Mouse (Mus musculus) cerebellum, adult (tissue): ENCODE results near the gene Vtcn1.

ENCODE experiments used
- ATAC-seq: cut with Nextera tagmentation; 2 replicates; pipeline ENCODE4 v1.9.2; 2017; ENCODE audit warnings: mild to moderate bottlenecking, moderate library complexity, mixed read lengths; ENCODE audit not compliant: insufficient number of reproducible peaks, low FRiP score, low TSS enrichment

Vtcn1 gene

DNA sequence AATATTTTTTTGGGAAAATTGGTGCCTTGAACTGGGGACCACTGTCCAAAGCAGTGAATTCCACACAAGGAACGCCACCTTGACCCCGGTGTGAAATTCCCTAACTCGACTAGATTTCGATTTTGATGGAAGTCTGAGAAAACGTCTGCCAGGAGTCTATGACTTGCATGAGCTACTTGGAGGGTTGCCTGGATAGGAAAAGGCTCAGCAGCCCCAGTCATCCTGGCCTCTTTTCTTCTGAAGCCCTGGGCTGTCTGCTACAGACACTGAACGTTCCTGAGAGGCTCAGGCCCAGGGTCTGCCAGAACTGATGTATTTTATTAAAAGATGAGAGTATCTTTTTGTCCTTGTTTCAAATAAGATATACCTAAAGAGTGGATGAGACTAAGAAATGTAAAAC, 25.2 kb downstream of the Vtcn1 start:
- no peak for ATAC-seq

- no peak for ATAC-seq
Measured at GRCm38 (mm10) chr3:100856050-100856815, 31.0 kb downstream of the Vtcn1 start.

- no peak for ATAC-seq
Measured at GRCm38 (mm10) chr3:100857139-100857538, 31.9 kb downstream of the Vtcn1 start.

DNA sequence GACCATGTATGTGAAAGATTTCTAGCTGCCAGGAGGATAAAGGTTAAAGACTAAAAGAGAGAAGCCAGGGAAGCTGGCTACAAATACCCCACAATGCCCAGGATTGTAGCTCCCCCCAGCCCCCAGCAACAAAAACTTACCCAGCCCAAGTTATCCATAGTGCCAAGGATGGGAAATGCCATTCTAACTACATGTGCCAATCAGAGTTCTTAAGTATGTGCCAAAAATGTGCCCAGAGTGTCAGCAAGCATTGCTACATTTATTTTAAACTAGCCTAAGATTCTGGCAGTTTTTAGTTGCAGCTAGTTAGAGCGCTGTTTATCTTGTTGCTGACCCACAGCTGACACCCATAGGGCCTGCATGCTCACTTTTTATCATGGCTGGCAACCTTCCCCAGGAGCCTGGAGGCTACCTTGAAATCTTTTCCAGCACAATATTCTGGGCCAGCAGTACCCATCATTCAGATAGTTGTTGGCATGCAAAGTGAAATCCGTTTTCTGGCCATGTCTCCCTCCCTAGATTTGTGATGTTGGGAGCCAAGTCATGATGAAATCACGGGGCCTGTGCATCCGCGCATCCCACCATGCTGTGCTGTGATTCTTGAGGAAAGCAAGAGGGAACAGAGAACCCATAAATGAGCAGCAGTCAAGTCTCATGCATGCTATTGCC, 33.2 kb downstream of the Vtcn1 start:
- no peak for ATAC-seq

- no peak for ATAC-seq
Measured at GRCm38 (mm10) chr3:100861307-100862303, 36.3 kb downstream of the Vtcn1 start.

GRCm38 (mm10) chr3:100866946-100867345, 41.7 kb downstream of the Vtcn1 start:
- no peak for ATAC-seq

GRCm38 (mm10) chr3:100877057-100877456, 51.8 kb downstream of the Vtcn1 start:
- ATAC-seq: no peak

DNA sequence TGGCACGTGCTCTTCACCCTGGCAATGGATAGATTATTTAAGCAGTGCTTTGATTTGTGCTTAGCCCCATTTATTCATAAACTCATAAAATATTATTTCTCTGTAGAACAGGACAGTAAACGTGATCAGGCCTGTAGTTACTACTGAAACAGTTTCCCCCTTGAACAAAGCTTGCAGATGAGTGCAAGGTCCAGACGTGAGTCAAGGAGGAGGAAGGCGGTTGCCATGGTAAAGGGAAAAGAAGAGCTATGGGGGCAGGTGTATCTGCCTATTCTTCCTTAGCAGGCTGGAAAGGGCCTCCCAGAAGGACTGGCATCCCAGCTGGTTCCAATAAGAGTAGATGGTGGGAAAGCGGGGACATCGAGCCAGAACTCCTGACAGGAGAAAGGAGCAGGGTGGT, 56.1 kb downstream of the Vtcn1 start:
- ATAC-seq: no peak

- no peak for ATAC-seq
Measured at GRCm38 (mm10) chr3:100881843-100882634, 56.8 kb downstream of the Vtcn1 start.

- ATAC-seq: no peak
Measured at GRCm38 (mm10) chr3:100889234-100889633, 64.0 kb downstream of the Vtcn1 start.

DNA sequence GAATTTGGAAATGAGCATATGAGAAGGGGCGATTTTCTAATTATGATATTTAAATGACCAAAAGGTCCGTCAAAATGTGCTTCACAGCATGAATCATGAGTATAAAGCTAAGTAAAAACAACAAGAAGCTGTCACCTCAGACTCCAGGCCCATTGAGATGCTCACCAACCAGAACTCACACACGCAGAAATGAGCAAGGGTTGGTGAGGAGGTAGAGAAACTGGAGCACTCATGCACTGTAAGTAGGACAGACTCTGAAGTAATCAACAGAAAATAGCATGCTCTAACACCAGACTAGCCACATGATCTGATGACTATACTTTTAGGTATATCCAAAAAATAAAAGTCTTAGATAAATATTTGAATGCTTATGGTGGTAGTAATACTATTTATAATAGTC, 65.1 kb downstream of the Vtcn1 start:
- no peak for ATAC-seq

- no peak; the same call in 1 of the 2 replicates for ATAC-seq
Measured at GRCm38 (mm10) chr3:100892383-100893335, 67.4 kb downstream of the Vtcn1 start.

GRCm38 (mm10) chr3:100895500-100895899, 70.2 kb downstream of the Vtcn1 start:
- ATAC-seq: no peak

- ATAC-seq: no peak
Measured at GRCm38 (mm10) chr3:100906128-100906527, 80.9 kb downstream of the Vtcn1 start.

DNA sequence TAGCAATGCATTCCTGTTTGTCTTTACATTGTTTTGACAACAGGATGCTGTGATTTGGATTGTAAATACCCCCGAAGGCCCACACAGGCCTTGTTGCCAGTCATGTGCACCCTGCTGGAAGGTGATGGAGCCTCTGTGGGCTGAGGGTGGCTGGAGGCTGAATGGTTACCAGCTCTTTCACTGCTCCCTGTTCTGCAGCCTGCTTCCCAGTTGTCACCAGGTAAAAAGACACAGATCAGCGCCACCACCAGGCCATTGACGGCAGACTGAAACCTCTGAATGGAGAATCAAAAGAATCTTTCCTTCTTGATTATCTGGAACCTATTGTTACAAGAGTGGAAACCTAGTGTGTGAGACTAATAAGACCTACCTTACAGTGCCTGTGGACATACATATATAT, 81.7 kb downstream of the Vtcn1 start:
- ATAC-seq: no peak

DNA sequence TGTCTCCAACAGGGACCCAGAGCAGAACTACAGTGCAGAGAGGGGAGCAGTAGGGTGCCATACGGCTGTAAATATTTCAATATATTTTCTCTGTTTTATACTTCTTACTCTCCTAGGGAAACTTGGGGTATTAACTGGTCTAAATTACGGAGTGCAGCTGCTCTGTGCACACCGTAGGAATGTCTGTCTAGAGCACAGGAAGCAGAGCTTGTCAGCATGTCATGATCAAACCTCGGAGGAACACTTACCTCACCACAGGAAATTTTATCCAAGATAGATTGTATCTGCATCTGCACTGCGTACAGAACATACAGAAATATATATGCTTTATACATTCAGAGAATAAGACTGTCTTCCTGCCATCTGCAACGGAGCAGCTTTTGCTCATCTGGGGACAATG, 83.3 kb downstream of the Vtcn1 start:
- no peak for ATAC-seq

DNA sequence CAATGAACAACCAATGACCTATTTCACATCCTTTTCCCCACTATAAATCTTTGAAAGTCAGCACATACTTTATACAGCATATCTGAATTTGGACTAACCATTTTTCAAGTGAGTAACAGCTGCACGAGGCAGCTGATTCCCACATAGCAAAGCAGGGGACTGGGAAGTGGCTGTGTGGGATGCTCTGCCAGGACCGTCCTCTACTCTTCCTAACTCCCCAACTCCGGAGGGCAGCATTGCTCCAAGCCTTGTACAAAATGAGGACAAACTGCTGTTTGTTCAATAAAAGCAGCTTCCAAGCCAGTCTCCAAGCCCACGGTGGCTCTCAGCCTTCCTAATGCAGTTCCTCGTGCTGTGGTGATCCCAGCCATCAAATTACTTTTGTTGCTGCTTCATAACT, 85.4 kb downstream of the Vtcn1 start:
- no peak for ATAC-seq

- no peak for ATAC-seq
Measured at GRCm38 (mm10) chr3:100911026-100911425, 85.8 kb downstream of the Vtcn1 start.
